Mouse (Mus musculus) hindbrain, embryonic 14.5 days (tissue): ENCODE data around the gene Slc44a5. TPM values are rescaled to one million over a fixed set of nuclear protein-coding genes. Genes with fewer than 3 reads are reported as not detected.

Experiments used
- ATAC-seq: fragments of 200-750 bp; cut with Nextera tagmentation; 2 replicates; pipeline ENCODE4 v1.8.0; 2017; ENCODE audit warnings: moderate number of reproducible peaks, mild to moderate bottlenecking, moderate TSS enrichment, moderate library complexity; ENCODE audit not compliant: low FRiP score
- DNase-seq: peaks from one replicate; pipeline ENCODE4 v3.0.0-alpha.2; 2015; ENCODE audit warnings: low spot score
- H3K27ac ChIP-seq: fragments of 300-500 bp; sonication (generic); 2 replicates; pipeline ENCODE4 v1.5.1; 2014; ENCODE audit warnings: mild to moderate bottlenecking, moderate library complexity
- H3K27me3 ChIP-seq: fragments of 300-500 bp; sonication (generic); 2 replicates; pipeline ENCODE4 v1.6.1; 2014; ENCODE audit warnings: mild to moderate bottlenecking, low read length, mixed read lengths; ENCODE audit not compliant: control insufficient read depth, insufficient read depth
- H3K36me3 ChIP-seq: fragments of 300-500 bp; sonication (generic); replicated peaks from 2 replicates; pipeline ENCODE4 v1.6.1; 2014; ENCODE audit not compliant: control insufficient read depth, insufficient read depth
- H3K4me1 ChIP-seq: fragments of 300-500 bp; sonication (generic); replicated peaks from 2 replicates; pipeline ENCODE4 v1.6.1; 2014; ENCODE audit warnings: antibody characterized with exemption, low read length, mixed read lengths; ENCODE audit not compliant: control insufficient read depth, insufficient read depth
- H3K4me2 ChIP-seq: fragments of 300-500 bp; sonication (generic); replicated peaks from 2 replicates; pipeline ENCODE4 v1.6.1; 2014; ENCODE audit warnings: mild to moderate bottlenecking, moderate library complexity
- H3K4me3 ChIP-seq: fragments of 300-500 bp; sonication (generic); replicated peaks from 2 replicates; pipeline ENCODE4 v1.5.1; 2014; ENCODE audit warnings: mild to moderate bottlenecking, low read length
- H3K9ac ChIP-seq: fragments of 300-500 bp; sonication (generic); 2 replicates; pipeline ENCODE4 v1.6.1; 2014
- H3K9me3 ChIP-seq: fragments of 300-500 bp; sonication (generic); 2 replicates; pipeline ENCODE4 v1.6.1; 2016; ENCODE audit warnings: low read length; ENCODE audit not compliant: control insufficient read depth
- WGBS: fragments of 180-500 bp; shearing (Covaris S2); extraction: QIAGEN DNeasy Blood & Tissue Kit; methylation state at CpG from one replicate; pipeline ENCODE4 v1.1.7; 2014; 5-methylcytosine and 5-hydroxymethylcytosine counted together
- polyA plus RNA-seq: library from polyadenylated mRNA; unstranded; fragments of >200 nt; fragmentation: Nextera tagmentation; extraction: Ambion mirVana; gene quantifications from 2 replicates; pipeline ENCODE4 v1.2.1, GENCODE M21; 2014

The Slc44a5 gene
- polyA plus RNA-seq, 1 experiment from 2014 or later = 11.3 TPM

- no peak for DNase-seq
- 76% methylated on average over 16 of the region's 16 CpGs for WGBS
- Histone ChIP-seq H3K36me3 (no peaks in the 10 kb centered on the region), H3K4me3 (no peak overlapping the region), H3K4me2 (no peak overlapping the region), H3K4me1 (no peaks in the 10 kb centered on the region), H3K9me3 (no peaks in the 10 kb centered on the region), H3K27ac (no peak overlapping the region), H3K27me3 (no peaks in the 10 kb centered on the region), H3K9ac (no peak overlapping the region)
- no peak for ATAC-seq
These were observed 332.1 kb downstream of the Slc44a5 start for GRCm38 (mm10) chr3:154305163-154305884.

GRCm38 (mm10) chr3:154317651-154318248 lies 344.5 kb downstream of the Slc44a5 start:
- Histone ChIP-seq H3K4me1 (no peaks in the 10 kb centered on the region), H3K27me3 (0 out of 2 replicates have a peak, but pooled peaks cover 18% of the 10 kb centered on the region), H3K27ac (no peak overlapping the region), H3K36me3 (no peaks in the 10 kb centered on the region), H3K9ac (no peak overlapping the region), H3K9me3 (no peaks in the 10 kb centered on the region), H3K4me2 (no peak overlapping the region), H3K4me3 (no peak overlapping the region)
- no peak for DNase-seq
- WGBS = 18% methylated on average over 5 of the region's 5 CpGs
- ATAC-seq = no peak

Other genes starting within 250 kb of the Slc44a5 start
- 25.3 and 28.3 TPM in 2 replicates for gene St6galnac3, start 248.3 kb upstream of the Slc44a5 start, polyA plus RNA-seq
- gene Asb17, start 129.2 kb upstream of the Slc44a5 start, polyA plus RNA-seq = 0.18 TPM in 1 of 2 replicates, not detected in the other
- 0.32 TPM in 1 of 2 replicates, not detected in the other for gene Msh4, start 67.3 kb upstream of the Slc44a5 start, polyA plus RNA-seq
- gene Rabggtb, start 60.4 kb upstream of the Slc44a5 start, polyA plus RNA-seq = 54.8 and 58.4 TPM in 2 replicates
- gene Acadm, start 28.8 kb upstream of the Slc44a5 start, polyA plus RNA-seq = 62.6 and 69.6 TPM in 2 replicates